Mouse (Mus musculus): ENCODE measurements around the gene Ncln. TPM values are rescaled to one million over a fixed set of nuclear protein-coding genes. Genes with fewer than 3 reads are reported as not detected.

The Ncln gene
- polyA plus RNA-seq (2017; shearing (Covaris generic)): 133 TPM

DNA sequence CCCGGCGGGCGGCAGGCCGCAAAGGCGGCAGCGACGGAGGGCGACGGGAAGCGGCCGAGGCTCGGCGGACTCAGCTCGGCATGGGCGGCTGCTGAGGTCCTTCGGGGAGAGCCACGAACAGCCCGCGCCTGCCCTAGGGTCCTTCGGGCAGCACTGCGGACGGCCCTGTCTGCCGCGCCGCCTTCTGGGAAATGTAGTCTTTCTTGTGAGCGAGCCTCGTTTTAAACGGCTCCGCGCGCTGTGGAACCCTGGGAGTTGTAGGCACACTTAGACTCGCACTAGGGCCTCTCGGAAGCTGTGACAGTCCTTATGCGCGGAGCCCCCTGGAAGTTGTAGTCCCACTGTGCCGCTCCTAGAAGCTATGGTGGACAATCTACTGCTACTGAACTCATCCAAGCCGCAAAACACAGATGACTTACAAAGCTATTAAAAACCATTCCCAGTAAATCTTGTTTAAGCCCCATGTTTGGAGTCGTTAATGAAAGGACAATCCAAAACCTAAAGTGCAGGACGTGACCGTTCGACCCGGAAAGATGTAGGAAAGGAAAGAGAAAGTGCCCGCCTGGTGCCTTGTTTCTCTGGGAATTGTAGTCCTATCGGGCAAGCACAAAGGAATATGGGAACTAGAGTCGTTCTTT lies at the start of gene Ncln:
TSS of gene Ncln (minus strand) at position 129 of the 638 bp plus-strand sequence.

DNA sequence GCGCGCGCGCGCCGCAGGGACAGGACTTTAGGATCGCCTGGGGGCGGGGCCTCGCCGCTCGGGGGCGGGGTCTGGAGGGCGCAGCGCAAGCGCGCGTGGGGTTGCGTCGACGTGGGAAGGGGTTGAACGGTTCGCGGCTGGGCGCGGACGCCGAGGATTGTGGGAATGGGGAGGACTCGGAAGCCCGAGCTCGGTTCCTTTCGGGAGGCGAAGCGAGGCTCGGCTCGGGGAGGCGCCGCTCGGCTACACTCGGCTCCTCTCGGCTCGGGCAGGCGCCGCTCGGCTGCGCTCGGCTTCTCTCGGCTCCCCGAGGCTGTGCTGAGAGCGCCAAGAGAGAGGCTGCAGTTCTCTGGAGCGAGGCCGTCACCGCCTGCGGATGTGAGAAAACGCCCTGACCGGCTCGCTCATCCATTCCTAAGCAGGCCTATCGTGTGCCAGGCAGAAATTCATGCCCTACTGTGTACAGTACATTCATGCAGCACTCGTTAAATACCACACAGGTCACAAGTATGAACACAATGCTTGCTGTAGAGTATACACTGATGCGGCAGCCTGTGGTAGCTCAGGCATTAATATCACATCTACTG lies 49.1 kb upstream of the Ncln start, which contains the start of gene Gna11:
TSS of gene Gna11 (minus strand) at position 30 of the 587 bp plus-strand sequence.

DNA sequence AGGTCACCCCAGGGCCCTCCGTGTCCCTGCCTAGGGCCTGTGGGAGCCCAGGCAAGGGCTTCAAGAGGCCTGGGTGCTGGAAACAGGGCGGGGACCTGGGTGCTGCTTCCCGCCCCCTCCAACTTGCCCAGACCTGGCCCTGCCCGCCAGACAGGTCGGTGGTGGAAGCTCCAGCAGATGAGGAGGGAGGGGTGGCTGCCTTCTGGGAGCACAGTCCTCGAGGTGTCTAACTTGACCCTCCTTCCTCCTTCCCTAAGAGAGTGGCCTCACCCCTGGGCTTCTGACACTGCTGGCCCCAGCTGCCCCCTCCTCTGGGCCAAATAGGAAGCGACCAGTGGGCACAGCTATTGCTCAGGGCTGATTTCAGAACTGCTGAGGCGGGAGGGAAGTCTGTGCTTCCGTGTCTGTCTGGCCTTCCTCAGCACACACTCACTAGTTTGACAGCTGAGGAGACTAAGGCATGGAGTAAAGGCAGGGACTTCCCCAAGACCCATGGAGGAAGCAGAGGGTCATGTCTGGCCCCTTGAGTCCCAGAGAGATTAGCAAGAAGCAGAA lies 27.9 kb upstream of the Ncln start, which contains the start of gene Gna15:
TSS of gene Gna15 (minus strand) at position 175 of the 555 bp plus-strand sequence.

GRCm38 (mm10) chr10:81500032-81500431 lies 3.8 kb upstream of the Ncln start, which contains the start of gene S1pr4:
S1pr4 (minus strand) TSS chr10:81500132.

DNA sequence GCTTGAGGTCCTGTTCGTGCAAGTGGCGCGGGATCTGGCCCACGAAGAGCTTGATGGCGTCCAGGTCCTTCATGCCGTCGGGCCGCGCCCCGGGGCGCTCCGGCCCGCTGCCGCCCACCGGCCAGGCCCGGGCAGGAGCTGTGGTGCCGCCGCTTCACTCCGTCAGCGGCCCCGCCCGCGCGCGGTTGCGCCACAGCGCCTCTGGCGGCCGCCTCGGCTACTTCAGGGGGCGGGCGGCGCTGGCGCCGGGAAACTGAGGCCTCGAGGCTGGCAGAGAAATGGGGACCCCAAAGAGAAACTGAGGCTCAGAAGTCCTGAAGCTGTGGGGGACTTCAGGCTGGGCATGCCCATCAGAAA lies 13.7 kb downstream of the Ncln start, which contains the start of gene Celf5:
TSS of gene Celf5 (minus strand) at position 177 of the 357 bp plus-strand sequence.

GRCm38 (mm10) chr10:81455181-81455895 lies 40.9 kb downstream of the Ncln start, which contains the start of gene Nfic:
Nfic (minus strand) TSS chr10:81455635.

Other genes with a start within 250 kb of the Ncln start
- gene Matk, start 243.5 kb downstream of the Ncln start, polyA plus RNA-seq (2017; shearing (Covaris generic)): 134 TPM
- gene Mrpl54, start 229.5 kb downstream of the Ncln start, polyA plus RNA-seq (2017; shearing (Covaris generic)): 139 TPM
- gene Apba3, start 229.4 kb downstream of the Ncln start, polyA plus RNA-seq (2017; shearing (Covaris generic)): 38.6 TPM
- gene Tjp3, start 204.8 kb downstream of the Ncln start, polyA plus RNA-seq (2017; shearing (Covaris generic)): 8.3 TPM
- 32.1 TPM for gene Pip5k1c, start 203.4 kb downstream of the Ncln start, polyA plus RNA-seq (2017; shearing (Covaris generic))
- gene Cactin, start 175.3 kb downstream of the Ncln start, polyA plus RNA-seq (2017; shearing (Covaris generic)): 16.6 TPM
- gene Tbxa2r, start 167.7 kb downstream of the Ncln start, polyA plus RNA-seq (2017; shearing (Covaris generic)): 41.7 TPM
- not detected for gene Gipc3, start 153.1 kb downstream of the Ncln start, polyA plus RNA-seq (2017; shearing (Covaris generic))
- 28.8 TPM for gene Hmg20b, start 145.9 kb downstream of the Ncln start, polyA plus RNA-seq (2017; shearing (Covaris generic))
- 1.5 TPM for gene Mfsd12, start 138.9 kb downstream of the Ncln start, polyA plus RNA-seq (2017; shearing (Covaris generic))
- 0.82 TPM for gene 4930404N11Rik, start 130.6 kb downstream of the Ncln start, polyA plus RNA-seq (2017; shearing (Covaris generic))
- gene Fzr1, start 117.9 kb downstream of the Ncln start, polyA plus RNA-seq (2017; shearing (Covaris generic)): 16.3 TPM
- gene Dohh, start 112.0 kb downstream of the Ncln start, polyA plus RNA-seq (2017; shearing (Covaris generic)): 32.9 TPM
- gene Gm48551, start 111.9 kb downstream of the Ncln start, polyA plus RNA-seq (2017; shearing (Covaris generic)): 3.4 TPM
- 0.91 TPM for gene Gm48552, start 107.4 kb downstream of the Ncln start, polyA plus RNA-seq (2017; shearing (Covaris generic))
- 8.7 TPM for gene Smim24, start 103.3 kb downstream of the Ncln start, polyA plus RNA-seq (2017; shearing (Covaris generic))
- 23.6 TPM for gene Nfic, start 40.8 kb downstream of the Ncln start, polyA plus RNA-seq (2017; shearing (Covaris generic))
- 0.17 TPM for gene Celf5, start 13.7 kb downstream of the Ncln start, polyA plus RNA-seq (2017; shearing (Covaris generic))
- gene S1pr4, start 3.7 kb upstream of the Ncln start, polyA plus RNA-seq (2017; shearing (Covaris generic)): 96.9 TPM
- 19.4 TPM for gene Gna15, start 27.8 kb upstream of the Ncln start, polyA plus RNA-seq (2017; shearing (Covaris generic))
- 7.0 TPM for gene Gna11, start 48.8 kb upstream of the Ncln start, polyA plus RNA-seq (2017; shearing (Covaris generic))
- gene Aes, start 63.1 kb upstream of the Ncln start, polyA plus RNA-seq (2017; shearing (Covaris generic)): 134 TPM
- gene Tle2, start 78.2 kb upstream of the Ncln start, polyA plus RNA-seq (2017; shearing (Covaris generic)): 1.6 TPM
- 2.3 TPM for gene Tle6, start 104.7 kb upstream of the Ncln start, polyA plus RNA-seq (2017; shearing (Covaris generic))
- gene BC025920, start 109.9 kb upstream of the Ncln start, polyA plus RNA-seq (2017; shearing (Covaris generic)): 3.6 TPM
- gene Sirt6, start 131.4 kb upstream of the Ncln start, polyA plus RNA-seq (2017; shearing (Covaris generic)): 25.2 TPM
- 0.88 TPM for gene Ankrd24, start 132.1 kb upstream of the Ncln start, polyA plus RNA-seq (2017; shearing (Covaris generic))
- gene Gm10778, start 152.7 kb upstream of the Ncln start, polyA plus RNA-seq (2017; shearing (Covaris generic)): 9.6 TPM
- 21.6 TPM for gene Zfp433, start 208.4 kb upstream of the Ncln start, polyA plus RNA-seq (2017; shearing (Covaris generic))

Measured in CD4-positive, CD25-positive, alpha-beta regulatory T cell, adult 9 weeks (primary cell).